Mouse (Mus musculus) lung, embryonic 14.5 days (tissue): ENCODE measurements around the gene Hal. TPM values are rescaled to one million over a fixed set of nuclear protein-coding genes. Genes with fewer than 3 reads are reported as not detected.

ENCODE experiments used
- ATAC-seq: fragments of 200-750 bp; cut with Nextera tagmentation; 2 replicates; pipeline ENCODE4 v1.8.0; 2017; ENCODE audit warnings: mild to moderate bottlenecking, moderate TSS enrichment, moderate library complexity; ENCODE audit not compliant: insufficient read depth
- DNase-seq: peaks from one replicate; pipeline ENCODE4 v3.0.0-alpha.2; 2015
- H3K27ac ChIP-seq: fragments of 300-500 bp; sonication (generic); 2 replicates; pipeline ENCODE4 v1.5.1; 2014; ENCODE audit warnings: low read depth, mild to moderate bottlenecking, moderate library complexity
- H3K27me3 ChIP-seq: fragments of 300-500 bp; sonication (generic); 2 replicates; pipeline ENCODE4 v1.6.1; 2014; ENCODE audit warnings: low read length, control low read depth; ENCODE audit not compliant: insufficient read depth
- H3K36me3 ChIP-seq: fragments of 300-500 bp; sonication (generic); 2 replicates; pipeline ENCODE4 v1.6.1; 2014; ENCODE audit warnings: control low read depth; ENCODE audit not compliant: insufficient read depth
- H3K4me1 ChIP-seq: fragments of 300-500 bp; sonication (generic); 2 replicates; pipeline ENCODE4 v1.6.1; 2014; ENCODE audit warnings: antibody characterized with exemption, control low read depth; ENCODE audit not compliant: insufficient read depth
- H3K4me2 ChIP-seq: fragments of 300-500 bp; sonication (generic); 2 replicates; pipeline ENCODE4 v1.6.1; 2014; ENCODE audit warnings: mild to moderate bottlenecking
- H3K4me3 ChIP-seq: fragments of 300-500 bp; sonication (generic); 2 replicates; pipeline ENCODE4 v1.5.1; 2014; ENCODE audit warnings: low read depth, low read length
- H3K9ac ChIP-seq: fragments of 300-500 bp; sonication (generic); 2 replicates; pipeline ENCODE4 v1.6.1; 2014
- H3K9me3 ChIP-seq: fragments of 300-500 bp; sonication (generic); 2 replicates; pipeline ENCODE4 v1.6.1; 2016; ENCODE audit warnings: low read depth, low read length, control low read depth
- CTCF ChIP-seq: IDR thresholded peaks from 2 replicates; pipeline ENCODE4 v1.5.1; 2016; ENCODE audit warnings: antibody characterized with exemption, low read depth
- WGBS: fragments of 180-500 bp; shearing (Covaris S2); extraction: QIAGEN DNeasy Blood & Tissue Kit; methylation state at CpG from one replicate; pipeline ENCODE4 v1.1.7; 2014; 5-methylcytosine and 5-hydroxymethylcytosine counted together
- polyA plus RNA-seq: library from polyadenylated mRNA; unstranded; fragments of >200 nt; fragmentation: Nextera tagmentation; extraction: Ambion mirVana; gene quantifications from 2 replicates; pipeline ENCODE4 v1.2.1, GENCODE M21; 2014

Hal gene
- polyA plus RNA-seq, 1 experiment from 2014 or later = 0.29 TPM

- DNase-seq (no peak), ATAC-seq (no peak)
- Histone ChIP-seq H3K9me3 (no peaks in the 10 kb centered on the region; the same call in 1 of the 2 replicates), H3K27ac (no peak overlapping the region), H3K27me3 (no peaks in the 10 kb centered on the region), H3K4me3 (no peak overlapping the region), H3K9ac (no peak overlapping the region), H3K4me2 (no peak overlapping the region), H3K36me3 (no peaks in the 10 kb centered on the region), H3K4me1 (no peaks in the 10 kb centered on the region)
- 80% methylated on average over 1 of the region's 1 CpGs for WGBS
- TF ChIP-seq CTCF = no peak
Observed at GRCm38 (mm10) chr10:93525329-93525728, 36.8 kb downstream of the Hal start.

GRCm38 (mm10) chr10:93538287-93538686 is 49.7 kb downstream of the Hal start:
- Histone ChIP-seq H3K9me3 (no peaks in the 10 kb centered on the region), H3K9ac (no peak overlapping the region), H3K4me3 (no peak overlapping the region), H3K4me1 (no peaks in the 10 kb centered on the region), H3K27ac (no peak overlapping the region), H3K27me3 (peaks cover 4% of the 10 kb centered on the region; the same call in 1 of the 2 replicates), H3K36me3 (no peaks in the 10 kb centered on the region), H3K4me2 (no peak overlapping the region)
- WGBS = 74% methylated on average over 2 of the region's 2 CpGs
- DNase-seq (no peak), ATAC-seq (no peak)
- TF ChIP-seq CTCF = no peak

- H3K27me3 ChIP-seq = peaks cover 4% of the 10 kb centered on the region; the same call in 1 of the 2 replicates
- no peak overlapping the region for H3K4me3 ChIP-seq
- ATAC-seq (no peak), DNase-seq (no peak)
- H3K36me3 ChIP-seq = no peaks in the 10 kb centered on the region
- H3K27ac ChIP-seq = no peak overlapping the region
- H3K4me1 ChIP-seq = no peaks in the 10 kb centered on the region
- H3K9me3 ChIP-seq = no peaks in the 10 kb centered on the region
- H3K9ac ChIP-seq = no peak overlapping the region
- 38% methylated on average over 6 of the region's 6 CpGs for WGBS
- TF ChIP-seq CTCF = no peak
- H3K4me2 ChIP-seq = no peak overlapping the region
Observed at GRCm38 (mm10) chr10:93538818-93539217, 50.2 kb downstream of the Hal start.

GRCm38 (mm10) chr10:93539775-93540430 is 51.3 kb downstream of the Hal start, which contains the start of gene Amdhd1:
TSS of gene Amdhd1 (minus strand) at chr10:93540033.
- TF ChIP-seq CTCF = peak; percentile 85
- H3K4me1 ChIP-seq = no peaks in the 10 kb centered on the region
- 2% methylated on average over 35 of the region's 35 CpGs for WGBS
- no peaks in the 10 kb centered on the region for H3K36me3 ChIP-seq
- H3K27ac ChIP-seq = no peak within 1 kb of the TSS
- H3K4me3 ChIP-seq = peak within 1 kb of the TSS; percentile 37
- H3K4me2 ChIP-seq = peak within 1 kb of the TSS; percentile 71
- ATAC-seq (peak; percentile 95), DNase-seq (peak; percentile 92)
- H3K9ac ChIP-seq = 0 out of 2 replicates have a peak within 1 kb of the TSS, but pooled peaks have one; percentile 40
- H3K9me3 ChIP-seq = no peaks in the 10 kb centered on the region
- no peaks in the 10 kb centered on the region for H3K27me3 ChIP-seq

GRCm38 (mm10) chr10:93540431-93541210 is 52.1 kb downstream of the Hal start, which contains the start of gene Ccdc38:
TSS of gene Ccdc38 (plus strand) at chr10:93540632.
- Histone ChIP-seq H3K9ac (0 out of 2 replicates have a peak within 1 kb of the TSS, but pooled peaks have one; percentile 40), H3K27ac (no peak within 1 kb of the TSS), H3K9me3 (no peaks in the 10 kb centered on the region), H3K36me3 (no peaks in the 10 kb centered on the region), H3K27me3 (no peaks in the 10 kb centered on the region), H3K4me1 (no peaks in the 10 kb centered on the region), H3K4me3 (peak within 1 kb of the TSS; percentile 37), H3K4me2 (peak within 1 kb of the TSS; percentile 71)
- no peak for TF ChIP-seq CTCF
- WGBS = 44% methylated on average over 17 of the region's 17 CpGs
- peak; percentile 10 for DNase-seq
- peak; percentile 36; the same call in 1 of the 2 replicates for ATAC-seq

GRCm38 (mm10) chr10:93541585-93541984 is 53.0 kb downstream of the Hal start:
- Histone ChIP-seq H3K27me3 (no peaks in the 10 kb centered on the region), H3K4me2 (no peak overlapping the region), H3K4me1 (no peaks in the 10 kb centered on the region), H3K4me3 (no peak overlapping the region), H3K9me3 (no peaks in the 10 kb centered on the region), H3K36me3 (no peaks in the 10 kb centered on the region), H3K27ac (no peak overlapping the region), H3K9ac (no peak overlapping the region)
- no peak for TF ChIP-seq CTCF
- DNase-seq = no peak
- ATAC-seq = no peak
- WGBS = 57% methylated on average over 1 of the region's 1 CpGs

GRCm38 (mm10) chr10:93542356-93542755 is 53.8 kb downstream of the Hal start:
- Histone ChIP-seq H3K36me3 (no peaks in the 10 kb centered on the region), H3K27ac (no peak overlapping the region), H3K4me1 (no peaks in the 10 kb centered on the region), H3K9me3 (no peaks in the 10 kb centered on the region), H3K4me2 (no peak overlapping the region), H3K27me3 (no peaks in the 10 kb centered on the region), H3K4me3 (no peak overlapping the region), H3K9ac (no peak overlapping the region)
- DNase-seq = no peak
- no peak for TF ChIP-seq CTCF
- WGBS = 34% methylated on average over 4 of the region's 4 CpGs
- ATAC-seq = no peak
